Mouse (Mus musculus) ES-Bruce4 (cell line): ENCODE measurements around the gene Zfp638.

Experiments
- CTCF ChIP-seq: IDR thresholded peaks from one replicate; pipeline ENCODE4 v1.8.1; 2011; ENCODE audit warnings: low read depth, low read length
- EP300 ChIP-seq: IDR thresholded peaks from 2 replicates; pipeline ENCODE4 v1.6.1; 2011; ENCODE audit warnings: low read depth, low read length; ENCODE audit not compliant: insufficient read depth

DNA sequence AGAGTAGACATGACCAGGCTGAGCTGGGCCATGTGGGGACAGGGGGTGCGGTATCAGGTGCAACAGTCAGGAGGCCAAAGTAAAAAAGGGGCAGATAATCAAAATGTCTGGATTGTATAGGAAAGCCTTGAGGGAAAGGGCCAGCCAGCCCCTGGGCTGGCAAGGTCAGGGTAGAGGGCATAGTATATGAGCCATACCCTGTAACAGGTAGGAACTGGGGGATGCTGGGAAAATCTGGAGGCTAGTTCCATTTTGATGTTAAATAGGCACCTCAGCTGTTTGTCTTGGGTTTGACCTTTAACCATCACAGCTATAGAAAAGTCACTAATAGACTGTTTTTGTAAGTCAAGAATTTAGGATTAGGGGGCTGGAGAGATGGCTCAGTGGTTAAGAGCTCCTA is 26.7 kb downstream of the Zfp638 start:
- TF ChIP-seq CTCF (no peak), EP300 (peak; percentile 91)
